Mouse (Mus musculus) hematopoietic stem cell, adult 5-6 weeks (primary cell): ENCODE data around the gene App. TPM values are rescaled to one million over a fixed set of nuclear protein-coding genes. Genes with fewer than 3 reads are reported as not detected.
A peak's percentile ranks its signal among the peaks of the same experiment; 100 is the strongest.

Experiments
- ATAC-seq, 2 experiments: fragments of 125-278 bp in 1 of 2; replicated peaks in 1 of 2; 2 replicates each; pipeline ENCODE4 v1.8.0; 2016 to 2017; ENCODE audit warnings: inconsistent platforms in 2 of 2, mild to moderate bottlenecking in 2 of 2, moderate number of reproducible peaks in 2 of 2, low read depth in 1 of 2, moderate TSS enrichment in 1 of 2; ENCODE audit not compliant: low FRiP score in 2 of 2, poor library complexity in 2 of 2, severe bottlenecking in 2 of 2, insufficient read depth in 1 of 2, low TSS enrichment in 1 of 2
- total RNA-seq: library from RNA; stranded (forward); fragments of 172-1452, 232-1000 nt; gene quantifications from 2 replicates; pipeline ENCODE4 v1.2.3, GENCODE M21; 2017

The App gene
- total RNA-seq, 1 experiment from 2014 or later = 53.7 TPM

DNA sequence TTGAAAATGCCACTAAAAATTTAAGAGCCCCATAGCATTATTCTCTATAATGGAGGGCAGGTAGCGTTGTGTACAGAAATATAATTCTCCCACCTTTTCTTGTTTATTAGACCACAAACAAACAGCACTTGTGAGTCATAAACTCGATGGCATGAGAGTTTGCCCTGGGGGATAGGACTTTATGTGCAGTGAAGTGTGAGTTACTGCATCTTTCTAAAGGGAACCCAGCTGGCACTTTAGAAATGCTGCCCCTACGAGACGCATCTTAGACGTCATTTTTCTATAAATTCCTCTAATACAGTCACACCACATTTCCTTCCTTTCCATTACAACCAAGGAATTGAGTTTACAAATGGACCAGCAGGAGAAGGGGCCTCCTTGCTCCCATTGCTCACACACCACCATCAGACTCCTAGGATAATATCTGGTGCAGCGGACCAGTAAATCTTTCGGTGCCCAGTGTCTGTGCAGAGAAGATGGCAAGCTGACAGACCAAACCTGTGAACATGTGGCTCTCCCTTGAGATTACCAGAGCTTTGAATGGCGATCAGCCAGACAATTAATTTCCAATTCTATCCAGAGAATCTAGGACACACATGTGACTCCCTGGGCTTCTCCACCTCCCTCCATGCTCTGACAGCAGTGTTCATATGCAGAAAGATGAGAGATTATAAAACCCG lies 66.8 kb downstream of the App start:
- ATAC-seq = no peak

DNA sequence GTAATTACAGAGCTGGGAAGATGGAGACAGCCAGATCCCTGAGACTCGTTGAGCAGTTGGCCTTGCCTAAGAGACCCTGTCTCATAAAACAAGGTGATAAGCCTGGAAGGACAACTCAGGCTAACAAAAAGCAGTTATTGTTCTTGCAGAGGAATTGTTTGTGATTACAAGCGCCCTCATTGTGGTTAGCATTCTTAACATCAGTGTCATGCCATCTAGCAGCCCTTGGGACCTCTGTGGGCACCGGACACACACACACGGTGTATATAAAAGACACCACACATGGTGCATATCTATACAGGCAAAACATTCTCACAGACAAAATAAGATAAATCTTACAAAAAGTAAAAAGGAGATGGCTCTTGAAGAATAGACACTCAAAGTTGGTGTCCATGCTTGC lies 68.0 kb downstream of the App start:
- ATAC-seq = no peak

- ATAC-seq = no peak
Observed at GRCm38 (mm10) chr16:85103116-85103787, 70.3 kb downstream of the App start.

DNA sequence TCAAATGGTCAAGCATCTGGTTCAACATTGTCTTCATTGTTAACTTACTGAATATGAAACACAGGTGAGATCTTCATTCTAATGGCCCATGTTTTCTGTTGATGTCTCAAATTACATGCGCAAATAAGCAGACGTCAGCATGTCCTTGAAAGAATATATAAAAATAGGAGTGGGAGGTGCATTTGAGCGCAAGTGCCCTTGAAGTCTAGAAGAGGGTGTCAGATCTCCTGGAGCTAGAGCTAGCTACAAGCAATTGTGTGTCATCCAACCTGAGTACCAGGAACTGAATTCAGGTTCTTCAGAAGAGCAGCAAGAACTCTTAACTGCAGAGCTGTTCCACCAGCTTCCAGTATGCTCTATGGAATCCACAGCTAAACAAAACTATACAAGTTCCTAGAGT lies 72.0 kb downstream of the App start:
- ATAC-seq = no peak

DNA sequence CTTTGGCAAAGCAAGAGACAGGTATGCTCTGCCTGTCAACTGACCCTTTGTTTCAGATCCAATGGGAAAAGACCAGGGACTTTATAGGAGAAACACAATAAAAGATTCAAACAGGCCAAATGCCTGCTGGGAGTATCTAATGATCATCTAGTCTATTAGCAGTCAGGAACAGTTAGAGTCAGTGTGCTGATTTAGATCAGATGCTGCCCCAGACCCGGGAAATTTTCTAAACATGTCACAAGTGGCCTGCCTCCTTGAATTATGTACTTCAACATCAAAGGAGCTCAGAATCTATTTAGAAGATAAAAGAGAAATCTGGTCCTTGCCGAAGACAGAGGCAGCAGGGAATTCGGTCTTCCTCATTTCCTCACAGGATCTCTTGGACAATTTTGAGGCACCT lies 72.8 kb downstream of the App start:
- ATAC-seq = no peak

GRCm38 (mm10) chr16:85099487-85099886 lies 74.1 kb downstream of the App start:
- ATAC-seq = no peak

DNA sequence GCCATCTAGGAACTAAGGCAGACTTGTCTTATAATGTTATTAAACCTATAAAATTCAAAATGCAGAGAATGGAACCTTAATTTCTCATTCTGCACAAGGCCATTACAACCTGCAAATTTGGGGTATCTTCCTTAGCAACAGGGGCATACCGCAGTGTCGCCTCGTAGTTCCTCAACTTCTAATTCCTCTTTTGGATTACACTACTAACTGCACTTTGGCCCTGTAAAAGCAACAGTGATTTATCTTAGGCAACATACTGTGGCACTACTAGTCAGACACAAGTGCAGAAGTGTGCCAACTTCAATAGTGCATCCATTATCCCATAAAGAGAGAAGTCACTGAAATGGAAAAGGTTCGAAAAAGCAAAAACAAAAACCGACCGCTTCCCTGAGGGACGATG lies 74.5 kb downstream of the App start:
- no peak for ATAC-seq

- no peak for ATAC-seq
Observed at GRCm38 (mm10) chr16:85096396-85096795, 77.2 kb downstream of the App start.

DNA sequence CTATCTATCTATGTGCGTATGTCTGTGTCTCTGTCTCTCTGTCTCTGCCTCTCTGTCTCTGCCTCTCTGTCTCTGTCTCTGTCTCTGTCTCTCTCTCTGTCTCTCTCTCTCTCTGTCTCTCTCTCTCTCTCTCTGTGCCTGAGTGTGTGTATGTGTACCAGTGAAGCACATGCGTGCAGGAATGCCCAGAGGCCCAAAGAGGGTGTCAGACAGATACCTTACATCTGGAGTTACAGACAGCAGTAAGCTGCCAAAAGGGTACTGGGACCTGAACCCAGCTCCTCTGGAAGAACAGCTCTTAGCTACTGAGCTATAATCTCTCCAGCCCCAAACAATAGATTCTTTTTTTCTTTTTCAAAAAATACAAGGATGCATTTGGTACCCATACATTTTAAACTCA lies 77.6 kb downstream of the App start:
- ATAC-seq = no peak

DNA sequence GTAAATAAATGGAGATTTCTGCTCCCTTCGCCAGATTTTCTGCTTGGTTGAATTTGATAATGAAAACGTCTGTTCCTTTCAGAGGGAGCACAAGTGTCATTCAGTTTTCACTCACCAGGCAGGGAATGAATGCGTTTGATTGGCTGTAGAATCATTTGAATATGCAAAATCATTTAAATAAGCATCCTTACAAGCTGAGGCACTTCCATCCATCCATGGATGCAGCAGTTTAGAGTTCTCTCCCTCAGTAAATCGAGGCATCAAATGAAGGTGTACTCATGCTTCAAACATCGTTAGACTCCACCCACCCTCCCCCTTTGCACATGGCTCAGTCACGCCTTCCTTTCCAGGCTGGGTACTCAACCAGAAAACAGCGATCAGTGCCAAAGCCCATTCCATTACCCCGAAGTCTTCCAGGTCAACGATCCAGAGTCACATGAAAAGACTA lies 80.9 kb downstream of the App start:
- no peak for ATAC-seq

- no peak for ATAC-seq
Observed at GRCm38 (mm10) chr16:85092183-85092582, 81.4 kb downstream of the App start.

DNA sequence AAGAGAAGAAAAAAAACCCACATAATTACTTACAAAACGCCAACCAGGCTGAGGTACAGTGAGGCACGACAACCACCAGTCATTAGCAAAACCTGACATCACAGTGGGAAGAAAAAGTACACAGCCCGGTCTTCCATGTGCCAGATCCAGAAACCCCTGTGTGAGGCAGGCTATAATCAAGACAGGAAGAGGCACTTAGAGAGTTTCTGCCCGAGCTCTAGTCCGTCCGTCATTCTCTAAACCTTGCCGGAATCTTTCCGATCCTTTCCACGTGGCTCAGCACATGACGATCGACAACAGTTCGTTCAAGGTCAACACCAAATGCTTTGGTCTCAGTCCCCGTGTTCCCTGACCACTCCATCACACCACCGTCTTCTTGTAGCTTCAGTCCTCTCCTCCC lies 82.6 kb downstream of the App start:
- ATAC-seq = no peak

DNA sequence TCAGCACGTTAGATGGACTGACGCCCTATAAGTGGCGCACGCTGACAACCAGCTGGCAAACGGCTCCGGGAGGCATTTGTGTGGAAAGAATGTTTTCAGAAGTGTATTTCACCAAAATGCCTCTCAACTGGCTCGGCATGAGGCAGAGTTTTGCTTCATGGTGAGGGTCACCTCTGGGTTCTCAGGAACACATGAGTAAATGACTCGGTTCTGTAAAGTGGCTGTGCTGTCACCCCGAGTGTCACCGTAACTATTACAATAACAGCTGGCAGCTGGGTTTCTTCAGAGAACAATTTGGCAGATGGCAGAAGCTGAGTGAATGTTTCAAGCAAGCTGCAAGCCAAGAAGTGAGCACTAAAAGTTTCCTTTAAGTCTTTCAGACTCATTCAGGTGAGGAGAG lies 85.4 kb downstream of the App start:
- ATAC-seq = no peak

- no peak for ATAC-seq
Observed at GRCm38 (mm10) chr16:85086303-85086702, 87.3 kb downstream of the App start.

- ATAC-seq = no peak
Observed at GRCm38 (mm10) chr16:85085902-85086301, 87.7 kb downstream of the App start.

GRCm38 (mm10) chr16:85084152-85084551 lies 89.4 kb downstream of the App start:
- peak; percentile 43 to 46; a peak in 3 of 4 replicates for ATAC-seq

GRCm38 (mm10) chr16:85075330-85075729 lies 98.2 kb downstream of the App start:
- no peak for ATAC-seq

DNA sequence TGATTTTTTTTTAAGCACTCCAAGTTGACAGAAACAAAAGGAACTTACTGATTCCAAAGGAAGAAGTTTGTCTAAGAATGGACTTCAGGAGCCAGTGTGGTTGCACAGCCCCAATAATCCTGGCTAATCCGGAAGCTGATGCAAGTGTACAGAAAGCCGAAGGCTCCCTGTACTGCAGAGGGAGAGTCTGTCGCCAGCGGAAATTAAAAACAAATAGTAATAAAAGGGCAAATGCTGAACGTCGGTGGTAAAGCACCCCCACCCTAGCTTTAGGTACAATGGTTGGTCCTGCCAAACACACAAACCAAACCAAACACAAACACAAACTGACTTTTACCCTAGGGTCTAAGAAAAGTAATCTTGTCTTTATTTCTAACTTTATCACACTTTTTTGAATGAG lies 98.7 kb downstream of the App start:
- no peak for ATAC-seq

DNA sequence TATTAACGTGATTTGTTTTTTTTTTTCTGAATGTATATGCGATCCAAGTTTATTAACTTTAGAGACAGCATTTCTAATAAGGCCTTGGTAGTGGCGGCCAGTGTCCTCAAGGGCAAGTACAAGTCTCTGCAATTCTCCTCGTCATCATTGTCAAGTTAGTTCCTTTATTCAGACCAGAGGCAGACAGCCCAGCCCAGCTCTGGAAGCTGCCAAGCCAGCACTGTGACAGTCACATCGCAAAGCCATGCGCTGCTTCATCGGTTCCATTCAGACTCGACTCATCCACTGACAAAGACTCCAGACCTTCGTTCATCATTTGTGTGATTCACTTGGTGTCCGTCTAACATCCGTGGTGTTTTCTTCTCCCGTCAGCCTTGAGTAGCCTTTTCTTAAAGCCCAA lies 100.9 kb downstream of the App start:
- peak; percentile 67 for ATAC-seq
